ENCODE assay signal across 21 mouse cellular contexts in genomic region chr10:107237736-107238135, GRCm38 (mm10). TPM values are rescaled to one million over a fixed set of nuclear protein-coding genes. Genes with fewer than 3 reads are reported as not detected.
DNase-seq lines count a peak whose midpoint lies in the region; TF ChIP-seq lines count a peak whose summit lies in the region.
"Had no signal": no experiment of that assay in that cellular context is flagged by ENCODE, and none has a peak within 500 bp of the region (broad histone marks: within the 10 kb centered on the region; RNA-seq: fewer than 3 reads in every experiment).

No protein-coding gene starts in this region.

- DNase-seq in 3T3-L1 (ENCODE audit: low read depth, low spot score) (peak; percentile 91), adipocyte (ENCODE audit: low spot score) (peak; percentile 93)
- no peak for DNase-seq in thymus, adult 2 months
- no peak for DNase-seq in B cell, adult 2 months
- DNase-seq: adrenal gland, adult 2 months; adrenal gland, adult 8-10 months; adrenal gland, postnatal 10 days; adrenal gland, postnatal 14 days; adrenal gland, postnatal 25 days; adrenal gland, postnatal 36 days; cerebellum, adult 11 months; cerebellum, adult 11-12 months; cerebellum, adult 18-20 months; cerebellum, adult 2 months; cerebellum, adult 8-10 months; cerebellum, adult 9-10 months had no signal

- H3K4me3 ChIP-seq in thymus, adult 2 months (ENCODE audit: control insufficient read depth, insufficient read depth, low read length) = no peak overlapping the region

- WGBS in thymus, adult 2 months = 98% methylated on average over 1 of the region's 1 CpGs

- H3K27ac ChIP-seq in thymus, adult 2 months (ENCODE audit: control insufficient read depth, insufficient read depth, low read length) = no peak overlapping the region

- no peak for TF ChIP-seq CTCF in thymus, adult 2 months (IDR thresholded peaks at IDR 0.05; ENCODE audit: borderline replicate concordance, control insufficient read depth, extremely low read depth, insufficient read depth, low read length, poor library complexity)

- no peaks in the 10 kb centered on the region for H3K27me3 ChIP-seq in thymus, adult 2 months (ENCODE audit: control insufficient read depth, insufficient read depth, low read length)
- H3K27me3 ChIP-seq: CH12.LX, Patski had no signal

- H3K4me1 ChIP-seq in thymus, adult 2 months (replicated peaks; ENCODE audit: control insufficient read depth, insufficient read depth, low read length) = no peaks in the 10 kb centered on the region

- TF ChIP-seq POLR2A in thymus, adult 2 months (IDR thresholded peaks at IDR 0.05; ENCODE audit: control insufficient read depth, extremely low read depth, insufficient read depth, low read length, poor library complexity) = no peak

- no peaks in the 10 kb centered on the region for H3K36me3 ChIP-seq in thymus, adult 2 months (ENCODE audit: control insufficient read depth, insufficient read depth, low read length)
- H3K36me3 ChIP-seq: G1E had no signal

RNA-seq across cellular contexts. Expression of gene Lin7a, which starts 33.8 kb away (rescaled TPM):
- polyA plus RNA-seq in thymus, adult 2 months (2012; rRNA removed) = 0.26 TPM in 1 of 2 replicates, not detected in the other
- polyA plus RNA-seq: activated CD4-positive, CD25-positive, alpha-beta regulatory T cell, adult 4 months; CD4-positive, CD25-positive, alpha-beta regulatory T cell, adult 4 months; G1E had no signal

Comparison
In these comparisons a context has a peak if more than half of its experiments do, and no peak if none do; other contexts are left out.
1. DNase-seq: peak in 3T3-L1 (single experiment) and adipocyte (single experiment); none in thymus, adult 2 months (single experiment) and B cell, adult 2 months (0 of 2).